Mouse (Mus musculus) yolk sac, embryonic 10.5 days (tissue): ENCODE results near the gene Irgc1.
A peak's percentile ranks its signal among the peaks of the same experiment; 100 is the strongest.

ENCODE experiments used
- DNase-seq: peaks from one replicate; pipeline ENCODE4 v3.0.0-alpha.2; 2017; ENCODE audit warnings: low spot score

Irgc1 gene

DNA sequence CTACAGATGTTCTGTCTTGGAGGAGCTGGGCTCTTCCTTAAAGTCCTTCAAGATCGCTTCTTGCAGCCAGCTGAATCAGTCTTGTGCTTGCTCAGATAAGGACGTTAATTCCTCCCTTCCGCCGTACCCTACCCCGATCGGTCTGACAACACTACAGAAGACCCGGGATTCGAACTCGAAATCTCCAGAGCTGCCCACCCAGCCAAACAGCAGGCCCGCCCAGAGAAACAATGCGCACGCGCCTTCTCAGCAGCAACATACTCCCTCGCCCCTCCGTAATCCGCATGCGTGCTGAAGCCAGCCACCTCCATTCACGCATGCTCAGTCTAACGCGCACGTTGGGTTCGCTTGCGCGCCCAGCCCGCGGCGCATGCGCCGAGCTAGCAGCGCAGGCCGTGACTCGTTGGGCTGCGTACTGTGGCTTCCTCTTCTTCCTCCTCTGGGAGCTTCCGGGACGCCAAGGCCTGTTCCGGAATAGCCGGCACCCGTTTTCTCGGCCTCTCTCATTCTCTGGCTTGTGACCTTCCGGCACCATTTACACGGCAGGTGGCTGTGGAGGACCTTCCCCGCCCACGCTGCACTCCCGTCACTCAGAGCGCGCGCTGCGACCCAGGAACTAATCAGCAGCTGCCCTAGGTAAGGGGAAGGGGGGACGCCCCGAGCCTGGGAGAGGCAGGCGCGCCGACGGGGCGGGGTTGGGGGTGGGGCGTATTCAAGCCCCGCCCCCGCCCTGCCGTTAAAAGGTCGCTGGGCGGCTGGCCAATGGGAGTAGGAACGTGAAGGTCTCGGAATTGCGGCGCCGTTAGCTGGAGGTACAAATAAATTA lies 52.6 kb downstream of the Irgc1 start, which contains the start of gene Smg9:
TSS of gene Smg9 (plus strand) at position 364 of the 826 bp plus-strand sequence.
- DNase-seq, result peak; percentile 97

DNA sequence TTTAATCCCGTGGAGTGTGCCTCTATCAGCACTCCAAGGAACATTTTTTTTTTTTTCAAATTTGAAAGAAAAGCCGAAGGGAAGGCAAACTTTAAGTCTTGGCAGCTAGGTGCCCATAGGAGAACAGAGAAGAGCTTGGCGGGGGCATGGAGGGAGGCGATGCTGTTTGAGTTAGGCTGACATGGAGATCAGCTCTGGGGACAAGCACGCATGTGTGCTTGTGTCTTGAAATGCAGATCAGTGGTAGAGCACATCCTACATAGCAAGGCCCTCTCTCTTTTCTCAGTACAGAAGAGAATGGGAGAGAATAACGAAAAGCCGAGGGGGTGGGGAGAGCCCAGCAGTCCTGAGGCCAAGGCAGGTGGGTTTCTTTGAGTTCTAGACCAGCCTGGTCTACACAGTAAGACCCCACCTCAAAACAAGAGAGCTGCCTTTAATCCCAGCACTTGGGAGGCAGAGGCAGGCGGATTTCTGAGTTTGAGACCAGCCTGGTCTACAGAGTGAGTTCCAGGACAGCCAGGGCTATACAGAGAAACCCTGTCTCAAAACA lies 53.7 kb downstream of the Irgc1 start:
- DNase-seq, result no peak

DNA sequence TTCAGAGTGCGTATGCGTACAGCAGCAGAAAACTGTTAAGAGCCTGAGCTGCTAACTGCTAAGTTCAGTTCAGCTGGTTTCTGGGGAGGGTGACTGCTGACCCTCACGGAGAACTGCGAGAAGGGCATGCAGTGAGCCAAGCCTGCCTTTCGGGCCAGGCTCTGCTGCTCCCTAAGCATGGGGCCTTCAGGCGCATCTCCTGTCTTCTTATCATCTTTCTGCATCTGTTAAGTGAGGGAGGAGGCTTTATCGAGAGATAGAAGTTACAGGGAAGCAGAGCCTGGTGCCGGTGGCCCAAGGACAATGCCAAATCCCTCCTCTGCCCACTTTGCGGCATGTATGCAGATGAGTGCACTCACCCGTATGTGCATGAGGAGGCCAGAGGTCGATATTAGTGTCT lies 55.3 kb downstream of the Irgc1 start:
- no peak for DNase-seq

DNA sequence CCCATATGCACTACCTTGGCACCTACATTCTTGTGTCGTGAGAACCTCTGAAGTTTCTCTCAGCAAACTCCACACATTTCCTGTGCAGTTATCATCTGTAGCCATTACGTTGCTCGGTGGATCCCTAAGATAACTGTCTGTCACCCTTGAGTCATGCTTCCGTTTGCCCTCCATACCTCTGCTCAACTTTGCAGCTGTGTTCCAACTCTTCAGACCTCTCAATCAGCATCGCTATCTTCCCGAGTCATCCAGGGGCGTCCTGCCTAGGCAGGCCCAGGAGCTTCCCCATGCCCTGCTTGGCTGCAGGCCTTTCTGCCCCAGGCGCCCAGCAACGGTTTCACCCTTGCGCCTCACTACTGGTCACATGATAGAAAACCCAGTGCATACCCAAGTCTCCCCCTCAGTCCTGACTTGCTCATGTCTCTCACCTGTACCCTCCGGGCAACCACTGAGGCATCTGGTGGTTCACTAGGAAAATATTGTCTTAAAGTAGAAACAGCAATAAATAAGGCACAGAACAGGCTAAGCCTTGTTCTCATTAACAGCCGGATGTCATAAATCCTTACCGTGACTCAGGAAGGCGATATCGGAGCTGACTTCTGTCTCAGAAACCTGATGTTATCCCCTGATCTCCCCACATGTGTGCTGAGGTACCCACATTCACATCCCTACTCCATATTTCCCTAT lies 57.5 kb downstream of the Irgc1 start:
- DNase-seq, result no peak

DNA sequence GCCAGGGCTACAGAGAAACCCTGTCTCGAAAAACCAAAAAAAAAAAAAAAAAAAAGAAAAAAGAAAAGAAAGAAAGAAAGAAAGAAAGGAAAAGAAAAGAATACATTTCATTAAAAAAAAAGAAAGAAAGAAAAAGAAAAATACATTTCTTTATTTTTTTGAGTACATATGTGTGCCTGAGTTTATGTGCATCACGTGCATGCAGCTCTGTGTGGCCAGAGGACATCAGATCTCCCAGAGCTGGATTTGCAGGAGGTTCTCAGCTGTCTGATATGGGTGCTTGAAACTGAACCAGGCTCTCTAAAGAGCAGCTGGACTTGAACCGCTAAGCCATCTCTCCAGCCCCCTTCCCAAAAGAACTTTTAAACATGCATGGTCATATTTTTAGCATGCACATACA lies 58.0 kb downstream of the Irgc1 start:
- no peak for DNase-seq

DNA sequence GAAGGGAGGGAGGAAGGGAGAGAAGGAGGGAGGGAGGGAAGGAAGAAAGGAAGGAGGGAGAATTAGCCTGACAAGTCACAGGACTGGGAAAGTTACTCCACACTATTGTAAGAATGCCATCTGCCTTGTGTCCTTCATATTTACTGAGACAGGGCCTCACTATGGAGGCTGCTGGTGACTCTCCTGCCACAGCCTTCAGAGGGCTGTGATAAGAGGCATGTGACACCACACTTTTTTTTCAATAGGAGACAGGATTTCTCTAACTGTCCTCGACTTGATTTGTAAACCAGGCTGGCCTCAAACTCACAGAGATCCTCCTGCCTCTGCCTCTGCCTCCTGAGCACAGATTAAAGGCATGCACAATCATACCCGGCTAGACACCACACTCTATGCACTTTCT lies 60.4 kb downstream of the Irgc1 start:
- no peak for DNase-seq

DNA sequence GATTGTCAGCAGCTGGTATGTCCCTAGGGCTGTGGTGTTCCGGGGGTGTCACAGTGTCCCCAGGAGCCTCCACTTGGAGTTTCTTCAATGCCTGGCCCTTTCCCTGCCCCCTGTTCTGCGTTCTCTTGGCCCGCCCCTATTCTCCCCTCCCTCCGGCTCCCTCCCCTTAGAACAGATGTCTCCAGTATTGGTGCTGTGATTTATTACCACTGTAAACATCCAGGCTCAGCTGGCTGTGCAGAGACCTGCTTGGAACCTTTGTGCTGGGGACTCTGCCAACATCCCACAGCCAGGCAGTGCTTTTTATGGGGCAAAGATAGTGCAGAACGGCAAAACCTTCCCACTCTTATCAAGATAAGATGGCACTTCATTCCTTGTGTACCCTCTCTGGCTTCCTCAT lies 61.0 kb downstream of the Irgc1 start:
- peak; percentile 32 for DNase-seq

DNA sequence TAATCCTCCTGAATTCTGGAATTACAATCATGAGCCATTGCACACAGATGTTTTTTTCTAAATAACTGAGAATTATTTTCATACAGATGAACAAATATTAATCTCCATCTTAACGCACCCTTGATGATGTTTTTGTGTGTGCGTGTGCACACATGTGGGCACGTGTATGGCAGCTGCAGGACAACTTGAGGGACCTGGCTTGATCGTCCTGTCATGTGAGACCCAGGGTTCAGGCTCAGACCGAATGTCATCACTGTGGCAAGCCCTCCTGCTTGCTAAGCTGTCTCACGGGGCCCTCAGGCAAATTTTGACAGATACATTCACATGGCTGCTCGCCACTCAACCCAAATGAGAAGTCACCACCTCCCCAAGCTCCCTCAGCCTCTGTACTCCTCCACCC lies 61.6 kb downstream of the Irgc1 start:
- no peak for DNase-seq

DNA sequence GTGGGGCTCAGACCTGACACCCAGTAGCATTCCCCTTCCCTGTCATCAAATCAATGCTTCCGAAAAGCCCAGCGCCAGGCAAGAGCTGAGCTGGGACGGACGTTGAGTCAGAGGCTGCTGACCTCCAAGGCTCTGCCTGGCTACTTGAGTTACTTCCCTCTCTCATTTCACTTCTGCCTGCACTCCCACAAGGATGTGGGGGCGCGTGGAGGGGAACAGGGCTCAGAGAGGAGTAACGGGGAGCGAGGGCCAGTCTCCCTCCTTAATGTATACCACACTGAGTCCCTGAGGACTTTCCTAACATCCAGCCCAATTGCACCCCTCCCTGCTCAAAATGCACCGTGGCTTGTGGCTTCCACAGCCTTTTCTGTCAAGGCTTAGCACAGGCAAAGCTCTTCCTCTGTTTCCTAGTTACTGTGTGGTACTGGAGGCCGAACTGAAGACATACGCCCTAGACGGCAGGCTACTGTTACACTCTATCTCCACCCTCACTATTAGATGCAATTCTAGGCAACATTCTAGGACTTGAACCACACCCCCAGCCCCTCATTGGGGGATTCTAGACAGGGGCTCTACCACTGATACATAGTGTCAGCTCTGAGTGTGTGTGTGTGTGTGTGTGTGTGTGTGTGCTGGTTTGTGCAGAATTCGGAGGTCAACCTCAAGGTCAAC lies 62.4 kb downstream of the Irgc1 start:
- no peak for DNase-seq

DNA sequence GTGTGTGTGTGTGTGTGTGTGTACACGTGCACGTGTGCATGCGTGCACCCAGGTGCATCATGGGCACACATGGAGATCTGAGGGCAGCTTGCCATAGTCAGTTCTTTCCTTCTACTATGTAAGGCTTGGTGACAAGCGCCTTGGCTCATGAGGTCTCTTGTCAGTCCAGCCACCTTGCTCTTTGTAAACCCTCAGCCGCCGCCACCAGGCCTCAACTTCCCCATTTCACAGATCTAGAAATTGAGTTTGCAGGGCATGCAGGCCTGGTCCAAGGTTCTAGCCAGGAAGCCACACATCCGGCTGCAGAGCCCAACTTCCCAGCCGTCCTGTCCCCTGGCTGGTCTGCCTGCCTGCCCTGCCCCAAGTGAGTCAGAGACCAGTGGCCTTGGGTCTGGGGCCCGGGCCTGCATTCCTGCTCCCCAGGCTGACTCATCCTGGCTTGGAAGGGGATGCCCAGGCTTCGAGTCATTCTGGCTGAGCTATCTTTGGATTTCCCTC lies 65.0 kb downstream of the Irgc1 start:
- DNase-seq, result no peak

DNA sequence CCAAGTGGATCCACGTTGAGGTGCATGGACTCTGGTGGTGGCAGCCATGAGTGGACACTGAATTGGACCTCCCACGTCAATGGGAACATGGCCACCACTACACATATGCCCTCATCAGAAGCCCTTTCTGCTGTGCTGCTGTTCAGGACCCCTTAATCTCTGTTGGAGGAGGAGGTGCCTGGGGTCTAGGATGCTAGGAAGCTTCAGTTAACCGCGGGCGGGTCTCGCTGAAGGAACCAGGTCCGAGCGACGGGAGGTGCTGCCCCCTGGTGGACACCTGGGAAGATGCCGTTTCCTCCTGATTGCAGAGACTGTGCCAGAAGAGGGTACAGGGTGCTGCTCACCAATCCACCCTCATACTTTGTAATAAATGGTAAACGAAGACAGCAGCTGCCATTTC lies 67.3 kb downstream of the Irgc1 start:
- DNase-seq, result peak; percentile 42

DNA sequence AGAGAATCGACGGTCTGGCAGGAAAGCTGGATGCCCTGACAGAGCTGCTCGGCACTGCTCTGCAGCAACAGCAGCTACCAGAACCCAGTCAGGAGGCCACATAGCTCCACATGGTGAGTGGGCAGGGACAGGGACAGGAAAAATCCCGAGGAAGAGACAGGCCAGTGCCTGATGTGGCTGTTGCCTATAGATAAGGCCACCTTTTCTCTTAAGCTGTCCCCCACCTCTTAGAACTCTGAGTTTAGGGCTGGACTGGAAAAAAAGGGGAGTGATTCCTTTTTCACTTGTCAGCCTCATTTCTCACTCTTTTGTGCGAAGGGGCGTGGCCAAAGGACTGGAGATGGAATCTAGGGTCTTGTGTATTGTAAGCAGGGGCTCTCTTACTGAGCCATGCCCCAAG lies 68.0 kb downstream of the Irgc1 start:
- no peak for DNase-seq

DNA sequence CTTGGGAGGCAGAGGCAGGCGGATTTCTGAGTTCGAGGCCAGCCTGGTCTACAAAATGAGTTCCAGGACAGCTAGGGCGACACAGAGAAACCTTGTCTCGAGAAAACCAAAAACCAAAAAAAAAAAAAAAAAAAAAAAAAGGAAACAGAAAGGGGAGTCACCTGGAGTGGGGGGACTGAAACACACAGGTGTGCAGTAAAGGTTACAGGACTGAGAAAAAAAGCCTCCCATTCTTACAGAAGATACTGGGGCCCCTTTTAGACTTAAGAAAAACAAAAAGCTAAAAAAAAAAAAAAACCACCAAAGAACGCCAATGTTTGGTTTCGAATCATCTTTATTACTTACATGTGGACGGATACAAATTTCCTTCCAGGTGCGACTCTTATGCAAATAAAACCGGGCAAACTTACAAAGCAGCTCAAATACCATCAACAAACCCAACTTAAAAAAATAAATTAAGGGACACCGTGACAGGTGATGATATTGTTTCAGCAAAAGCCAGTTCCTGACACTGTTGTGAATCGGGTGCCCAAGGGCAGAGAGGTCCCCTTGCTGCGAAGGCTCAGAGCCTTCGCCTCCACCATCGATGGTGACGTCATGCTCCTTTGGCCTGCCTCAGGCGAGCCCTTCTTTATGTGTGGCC lies 69.2 kb downstream of the Irgc1 start:
- no peak for DNase-seq
